Mouse (Mus musculus): ENCODE measurements around the gene Selenos.

DNA sequence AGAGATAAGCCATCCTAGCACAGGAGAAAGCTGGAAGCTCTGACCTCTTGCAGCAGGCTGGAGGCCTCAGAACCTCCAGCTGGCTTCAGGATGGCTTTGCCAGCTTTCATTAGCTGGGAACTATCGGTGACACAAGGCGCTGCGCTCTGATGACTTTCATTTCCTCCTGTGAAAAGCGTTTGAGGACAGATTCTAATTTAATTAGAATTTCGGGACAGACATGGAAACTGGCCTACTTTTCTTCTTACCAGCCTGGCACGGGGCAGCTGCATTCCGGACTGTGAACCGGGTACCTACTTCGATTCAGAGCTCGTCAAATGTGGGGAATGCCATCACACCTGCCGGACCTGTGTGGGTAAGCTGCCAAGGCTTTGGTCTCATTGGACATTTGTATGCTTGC, 40.7 kb upstream of the Selenos start:
- TF ChIP-seq CTCF (IDR thresholded peaks at IDR 0.05; ENCODE audit: insufficient read depth, low read depth, low read length) (no peak), POLR2A (IDR thresholded peaks at IDR 0.05; ENCODE audit: insufficient read depth, low read depth, low read length) (no peak)

Measured in olfactory bulb, adult 2 months (tissue).